Mouse (Mus musculus) ES-Bruce4 (cell line): ENCODE measurements around the gene Tbck. TPM values are rescaled to one million over a fixed set of nuclear protein-coding genes. Genes with fewer than 3 reads are reported as not detected.

Experiments
- H3K27ac ChIP-seq: 2 replicates; pipeline ENCODE4 v1.5.1; 2012; ENCODE audit warnings: low read length, inconsistent platforms; ENCODE audit not compliant: insufficient read depth
- H3K27me3 ChIP-seq: 2 replicates; pipeline ENCODE4 v1.6.1; 2012; ENCODE audit warnings: mild to moderate bottlenecking, low read length, inconsistent platforms; ENCODE audit not compliant: control insufficient read depth, poor library complexity, insufficient read depth, severe bottlenecking
- H3K36me3 ChIP-seq: 2 replicates; pipeline ENCODE4 v1.6.1; 2012; ENCODE audit warnings: inconsistent platforms, mild to moderate bottlenecking, low read length, moderate library complexity; ENCODE audit not compliant: control insufficient read depth, poor library complexity, insufficient read depth, severe bottlenecking
- H3K4me1 ChIP-seq: one replicate; pipeline ENCODE4 v1.8.1; 2011; ENCODE audit warnings: low read length; ENCODE audit not compliant: control insufficient read depth, insufficient read depth
- H3K4me3 ChIP-seq: 2 replicates; pipeline ENCODE4 v1.5.1; 2011; ENCODE audit warnings: low read depth, mild to moderate bottlenecking, low read length
- H3K9ac ChIP-seq: 2 replicates; pipeline ENCODE4 v1.6.1; 2012; ENCODE audit warnings: low read depth, mild to moderate bottlenecking, inconsistent platforms; ENCODE audit not compliant: poor library complexity, severe bottlenecking
- H3K9me3 ChIP-seq: replicated peaks from 2 replicates; pipeline ENCODE4 v1.6.1; 2012; ENCODE audit warnings: mild to moderate bottlenecking, low read length, inconsistent platforms; ENCODE audit not compliant: control insufficient read depth, poor library complexity, insufficient read depth, severe bottlenecking
- CTCF ChIP-seq: IDR thresholded peaks from one replicate; pipeline ENCODE4 v1.8.1; 2011; ENCODE audit warnings: low read depth, low read length
- EP300 ChIP-seq: IDR thresholded peaks from 2 replicates; pipeline ENCODE4 v1.6.1; 2011; ENCODE audit warnings: low read depth, low read length; ENCODE audit not compliant: insufficient read depth
- POLR2A ChIP-seq: IDR thresholded peaks from one replicate; pipeline ENCODE4 v1.8.1; 2011; ENCODE audit warnings: low read length; ENCODE audit not compliant: insufficient read depth
- polyA plus RNA-seq: library from polyadenylated mRNA; stranded (reverse); fragments of >200 nt; gene quantifications from 2 replicates; pipeline ENCODE4 v1.2.4, GENCODE M21; 2011; ENCODE audit warnings: low read depth; ENCODE audit not compliant: missing spikeins, insufficient read depth, insufficient read length

Tbck gene
- polyA plus RNA-seq, 1 experiment = 11.5 TPM

GRCm38 (mm10) chr3:132870079-132870478, 186.1 kb downstream of the Tbck start:
- no peak overlapping the region for H3K9ac ChIP-seq
- H3K27me3 ChIP-seq = no peaks in the 10 kb centered on the region
- no peak overlapping the region for H3K4me3 ChIP-seq
- no peaks in the 10 kb centered on the region for H3K36me3 ChIP-seq
- no peaks in the 10 kb centered on the region for H3K4me1 ChIP-seq
- TF ChIP-seq POLR2A (no peak), EP300 (no peak), CTCF (no peak)
- H3K27ac ChIP-seq = no peak overlapping the region
- H3K9me3 ChIP-seq = no peaks in the 10 kb centered on the region

GRCm38 (mm10) chr3:132871318-132871904, 187.5 kb downstream of the Tbck start:
- Histone ChIP-seq H3K27me3 (no peaks in the 10 kb centered on the region), H3K4me1 (no peaks in the 10 kb centered on the region), H3K27ac (no peak overlapping the region), H3K4me3 (no peak overlapping the region), H3K9me3 (no peaks in the 10 kb centered on the region), H3K36me3 (no peaks in the 10 kb centered on the region), H3K9ac (no peak overlapping the region)
- no peak for TF ChIP-seq POLR2A
- TF ChIP-seq CTCF = no peak
- TF ChIP-seq EP300 = no peak

GRCm38 (mm10) chr3:132873251-132873650, 189.3 kb downstream of the Tbck start:
- no peak overlapping the region for H3K9ac ChIP-seq

GRCm38 (mm10) chr3:132876011-132876708, 192.2 kb downstream of the Tbck start:
- no peak for TF ChIP-seq CTCF
- no peak for TF ChIP-seq POLR2A
- TF ChIP-seq EP300 = no peak
- H3K27ac ChIP-seq = no peak overlapping the region
- H3K4me3 ChIP-seq = no peak overlapping the region
- H3K9me3 ChIP-seq = no peaks in the 10 kb centered on the region
- H3K4me1 ChIP-seq = no peaks in the 10 kb centered on the region
- H3K27me3 ChIP-seq = no peaks in the 10 kb centered on the region
- no peak overlapping the region for H3K9ac ChIP-seq
- no peaks in the 10 kb centered on the region for H3K36me3 ChIP-seq

More at GRCm38 (mm10) chr3:132873251-132873650, 189.3 kb downstream of the Tbck start:
- TF ChIP-seq POLR2A (no peak), CTCF (no peak)
- Histone ChIP-seq H3K9me3 (no peaks in the 10 kb centered on the region), H3K4me3 (no peak overlapping the region), H3K27ac (no peak overlapping the region), H3K36me3 (no peaks in the 10 kb centered on the region), H3K27me3 (no peaks in the 10 kb centered on the region), H3K4me1 (no peaks in the 10 kb centered on the region)

- Histone ChIP-seq H3K36me3 (no peaks in the 10 kb centered on the region), H3K4me3 (no peak overlapping the region), H3K27me3 (no peaks in the 10 kb centered on the region), H3K9ac (no peak overlapping the region), H3K9me3 (no peaks in the 10 kb centered on the region), H3K4me1 (no peaks in the 10 kb centered on the region), H3K27ac (no peak overlapping the region)
- TF ChIP-seq POLR2A = no peak
- TF ChIP-seq CTCF = no peak
- TF ChIP-seq EP300 = no peak
Observed at GRCm38 (mm10) chr3:132876933-132877676, 193.2 kb downstream of the Tbck start.

- Histone ChIP-seq H3K27me3 (no peaks in the 10 kb centered on the region), H3K27ac (no peak overlapping the region)
Observed at GRCm38 (mm10) chr3:132880361-132880760, 196.4 kb downstream of the Tbck start.

More at GRCm38 (mm10) chr3:132880361-132880760, 196.4 kb downstream of the Tbck start:
- no peaks in the 10 kb centered on the region for H3K36me3 ChIP-seq
- H3K4me1 ChIP-seq = no peaks in the 10 kb centered on the region
- no peak overlapping the region for H3K9ac ChIP-seq
- no peaks in the 10 kb centered on the region for H3K9me3 ChIP-seq
- no peak overlapping the region for H3K4me3 ChIP-seq
- no peak for TF ChIP-seq CTCF
- no peak for TF ChIP-seq POLR2A
- no peak for TF ChIP-seq EP300
